Mouse (Mus musculus) neural tube, embryonic 11.5 days (tissue): ENCODE measurements around the gene 4921539E11Rik. TPM values are rescaled to one million over a fixed set of nuclear protein-coding genes. Genes with fewer than 3 reads are reported as not detected.
A peak's percentile ranks its signal among the peaks of the same experiment; 100 is the strongest.

Experiments
- ATAC-seq: fragments of 200-750 bp; cut with Nextera tagmentation; 2 replicates; pipeline ENCODE4 v1.8.0; 2017; ENCODE audit warnings: moderate number of reproducible peaks, mild to moderate bottlenecking, moderate TSS enrichment, moderate library complexity; ENCODE audit not compliant: insufficient read depth, low FRiP score, low TSS enrichment
- DNase-seq: peaks from one replicate; pipeline ENCODE4 v3.0.0-alpha.2; 2015; ENCODE audit warnings: low spot score
- H3K27ac ChIP-seq: fragments of 300-500 bp; sonication (generic); 2 replicates; pipeline ENCODE4 v1.5.1; 2014; ENCODE audit warnings: low read depth, mild to moderate bottlenecking, low read length
- H3K27me3 ChIP-seq: fragments of 300-500 bp; sonication (generic); 2 replicates; pipeline ENCODE4 v1.6.1; 2014; ENCODE audit warnings: mild to moderate bottlenecking, low read length, mixed read lengths; ENCODE audit not compliant: control insufficient read depth, insufficient read depth
- H3K36me3 ChIP-seq: fragments of 300-500 bp; sonication (generic); 2 replicates; pipeline ENCODE4 v1.6.1; 2014; ENCODE audit warnings: mild to moderate bottlenecking, low read length, moderate library complexity, mixed read lengths; ENCODE audit not compliant: control insufficient read depth, insufficient read depth
- H3K4me1 ChIP-seq: fragments of 300-500 bp; sonication (generic); 2 replicates; pipeline ENCODE4 v1.6.1; 2014; ENCODE audit warnings: low read length, mixed read lengths; ENCODE audit not compliant: control insufficient read depth, insufficient read depth
- H3K4me2 ChIP-seq: fragments of 300-500 bp; sonication (generic); 2 replicates; pipeline ENCODE4 v1.6.1; 2014; ENCODE audit warnings: low read depth, mild to moderate bottlenecking, moderate library complexity
- H3K4me3 ChIP-seq: fragments of 300-500 bp; sonication (generic); 2 replicates; pipeline ENCODE4 v1.5.1; 2014; ENCODE audit warnings: low read depth, low read length
- H3K9ac ChIP-seq: fragments of 300-500 bp; sonication (generic); 2 replicates; pipeline ENCODE4 v1.6.1; 2014; ENCODE audit warnings: mild to moderate bottlenecking, low read length
- H3K9me3 ChIP-seq: fragments of 300-500 bp; sonication (generic); 2 replicates; pipeline ENCODE4 v1.6.1; 2016; ENCODE audit warnings: low read length; ENCODE audit not compliant: control insufficient read depth
- WGBS: fragments of 180-500 bp; shearing (Covaris S2); extraction: QIAGEN DNeasy Blood & Tissue Kit; methylation state at CpG from one replicate; pipeline ENCODE4 v1.1.7; 2014; 5-methylcytosine and 5-hydroxymethylcytosine counted together
- polyA plus RNA-seq: library from polyadenylated mRNA; unstranded; fragments of >200 nt; fragmentation: Nextera tagmentation; extraction: Ambion mirVana; gene quantifications from 2 replicates; pipeline ENCODE4 v1.2.1, GENCODE M21; 2014

The 4921539E11Rik gene
- polyA plus RNA-seq, 1 experiment from 2014 or later: not detected

DNA sequence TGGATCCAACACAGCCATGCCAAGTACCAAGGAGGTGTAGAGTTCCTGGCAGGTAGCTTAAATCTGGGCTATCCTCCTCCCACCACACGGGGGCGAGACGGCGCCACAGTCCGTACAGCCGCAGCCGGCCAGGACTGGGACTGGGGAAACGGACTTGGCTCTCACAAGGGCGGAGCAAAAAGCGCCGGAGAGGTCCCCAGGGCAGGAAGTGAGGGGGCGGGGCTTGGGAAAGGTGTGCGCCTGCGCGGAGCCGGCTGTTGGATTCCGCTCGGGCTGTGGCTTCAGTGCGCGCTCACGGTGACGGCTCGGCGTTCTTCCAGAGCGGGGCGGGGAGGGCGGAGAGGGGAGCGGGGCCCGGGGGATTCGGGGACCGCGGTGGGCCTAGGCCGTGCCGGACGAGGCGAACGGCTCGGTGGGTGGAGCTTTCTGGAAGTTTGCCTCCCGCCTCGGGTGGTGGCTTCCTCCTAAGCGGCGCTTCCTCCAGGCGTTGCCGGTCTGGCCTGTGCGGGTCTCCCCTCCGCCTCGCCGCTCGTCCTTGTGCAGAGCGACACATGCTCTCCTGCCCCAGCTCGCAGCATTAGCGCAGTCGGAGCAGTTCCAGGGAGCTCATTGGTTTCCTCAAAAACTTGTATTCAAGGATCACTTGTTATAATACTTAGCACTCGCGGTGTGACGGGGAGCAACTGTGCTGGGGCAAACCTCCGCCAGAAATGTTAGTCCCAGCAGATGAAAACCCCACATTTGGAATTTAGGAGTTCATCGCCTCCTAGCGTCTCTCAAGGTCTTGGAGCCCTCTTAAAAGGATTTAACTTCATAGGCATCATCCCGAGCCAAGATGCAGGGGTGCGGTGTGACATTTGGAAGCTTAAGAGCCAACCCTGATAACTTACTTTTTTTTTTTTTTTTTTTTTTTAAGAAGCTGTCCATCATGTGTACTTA lies 23.2 kb upstream of the 4921539E11Rik start, which contains the start of gene Oma1:
Oma1 (plus strand) TSS at position 226 of the 939 bp plus-strand sequence.
- Histone ChIP-seq H3K9me3 (no peaks in the 10 kb centered on the region), H3K4me3 (peak within 1 kb of the TSS; percentile 58), H3K4me2 (peak within 1 kb of the TSS; percentile 60), H3K36me3 (no peaks in the 10 kb centered on the region), H3K9ac (peak within 1 kb of the TSS; percentile 79), H3K27ac (peak within 1 kb of the TSS; percentile 87), H3K4me1 (no peaks in the 10 kb centered on the region), H3K27me3 (no peaks in the 10 kb centered on the region)
- DNase-seq (peak; percentile 99), ATAC-seq (peak; percentile 99)
- under 1% methylated on average over 49 of the region's 61 CpGs for WGBS

DNA sequence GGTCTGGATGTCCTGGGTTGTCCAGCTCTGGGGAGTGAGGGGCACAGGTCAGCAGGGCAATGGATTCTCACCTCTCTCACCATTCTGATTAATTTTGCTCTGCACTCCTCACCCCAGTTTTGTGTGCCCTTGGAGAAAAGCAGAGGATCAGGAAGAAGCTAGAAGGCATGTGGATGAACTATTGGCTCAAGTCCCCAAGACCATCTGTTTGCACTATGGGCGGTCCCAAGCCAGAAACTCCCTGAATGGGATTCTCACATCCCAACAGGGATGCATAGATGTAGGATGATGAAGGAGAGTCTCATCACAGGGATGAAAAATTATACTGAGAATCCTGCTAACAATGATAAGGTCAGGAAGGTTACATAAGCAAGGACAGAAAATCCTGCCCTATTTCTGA lies 13.2 kb upstream of the 4921539E11Rik start:
- H3K36me3 ChIP-seq: no peaks in the 10 kb centered on the region
- no peak overlapping the region for H3K27ac ChIP-seq
- H3K4me3 ChIP-seq: no peak overlapping the region
- ATAC-seq (no peak), DNase-seq (no peak)
- no peaks in the 10 kb centered on the region for H3K9me3 ChIP-seq
- WGBS: 91% methylated on average over 1 of the region's 1 CpGs
- no peak overlapping the region for H3K4me2 ChIP-seq
- no peaks in the 10 kb centered on the region for H3K27me3 ChIP-seq
- no peaks in the 10 kb centered on the region for H3K4me1 ChIP-seq
- no peak overlapping the region for H3K9ac ChIP-seq

DNA sequence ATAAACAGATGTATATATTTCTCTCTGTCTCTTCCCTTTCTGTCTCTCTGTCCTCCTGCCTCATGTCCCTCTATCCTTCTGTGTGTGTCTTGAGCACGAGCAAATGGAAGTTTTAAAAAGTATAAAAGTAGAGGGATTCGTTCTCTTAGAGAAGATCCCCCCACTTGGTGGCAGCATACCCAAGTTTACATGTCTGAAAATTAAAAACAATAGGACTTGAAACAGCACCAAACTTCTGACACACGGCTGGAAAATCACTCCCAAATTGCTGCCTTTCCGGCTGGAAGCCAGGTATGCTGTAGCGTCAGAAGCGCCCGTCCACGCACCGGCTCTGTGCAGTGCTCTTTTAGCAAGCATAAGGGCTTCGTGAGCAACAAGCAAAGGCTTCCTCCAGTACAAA lies 8.7 kb upstream of the 4921539E11Rik start:
- no peak overlapping the region for H3K4me2 ChIP-seq
- H3K36me3 ChIP-seq: no peaks in the 10 kb centered on the region
- ATAC-seq: no peak
- H3K4me3 ChIP-seq: no peak overlapping the region
- no peak overlapping the region for H3K9ac ChIP-seq
- no peak for DNase-seq
- H3K27me3 ChIP-seq: no peaks in the 10 kb centered on the region
- H3K9me3 ChIP-seq: no peaks in the 10 kb centered on the region
- H3K27ac ChIP-seq: no peak overlapping the region
- 86% methylated on average over 10 of the region's 10 CpGs for WGBS
- no peaks in the 10 kb centered on the region for H3K4me1 ChIP-seq

DNA sequence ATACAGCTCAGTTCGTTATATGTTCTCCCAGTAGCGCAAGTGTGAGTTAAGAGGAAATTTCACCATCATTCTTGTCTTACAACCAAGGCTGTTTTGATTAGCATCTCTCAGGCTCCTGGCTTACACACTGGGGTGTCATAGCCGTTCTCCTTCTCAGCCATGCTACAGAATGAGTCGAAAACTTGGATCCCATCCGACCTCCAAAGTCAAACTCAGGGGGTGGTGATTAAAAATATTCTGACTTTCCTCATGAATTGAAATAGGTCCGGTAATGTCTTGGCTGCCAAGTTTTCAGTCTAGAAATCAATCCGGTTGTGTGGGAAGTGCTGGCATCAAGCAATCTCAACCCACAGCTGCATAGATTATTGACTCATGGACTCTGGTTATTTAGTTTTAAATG lies 2.3 kb downstream of the 4921539E11Rik start:
- no peaks in the 10 kb centered on the region for H3K9me3 ChIP-seq
- no peaks in the 10 kb centered on the region for H3K27me3 ChIP-seq
- no peak overlapping the region for H3K27ac ChIP-seq
- H3K9ac ChIP-seq: no peak overlapping the region
- 84% methylated on average over 7 of the region's 7 CpGs for WGBS
- no peak for ATAC-seq
- no peak overlapping the region for H3K4me2 ChIP-seq
- H3K36me3 ChIP-seq: no peaks in the 10 kb centered on the region
- no peak for DNase-seq
- H3K4me3 ChIP-seq: no peak overlapping the region
- no peaks in the 10 kb centered on the region for H3K4me1 ChIP-seq

DNA sequence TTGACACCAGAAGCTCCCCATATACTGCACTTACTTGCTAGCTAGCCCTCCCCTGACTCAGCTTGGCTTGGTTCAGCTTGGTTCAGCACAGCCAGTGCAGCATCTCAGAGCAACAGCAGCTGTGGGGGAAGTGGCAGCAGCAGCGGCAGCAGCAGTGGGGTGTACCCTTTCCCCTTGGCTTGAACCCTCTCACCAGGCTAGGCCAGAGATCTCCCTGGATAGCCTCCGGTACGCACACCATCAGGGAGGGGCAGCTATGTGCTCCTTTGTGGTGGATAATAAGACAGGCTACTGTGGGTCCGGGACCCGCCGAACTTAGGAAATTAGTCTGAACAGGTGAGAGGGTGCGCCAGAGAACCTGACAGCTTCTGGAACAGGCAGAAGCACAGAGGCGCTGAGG lies 17.6 kb downstream of the 4921539E11Rik start:
- H3K4me3 ChIP-seq: no peak overlapping the region
- no peak overlapping the region for H3K4me2 ChIP-seq
- no peak overlapping the region for H3K9ac ChIP-seq
- H3K9me3 ChIP-seq: no peaks in the 10 kb centered on the region
- H3K27ac ChIP-seq: no peak overlapping the region
- 81% methylated on average over 7 of the region's 8 CpGs for WGBS
- H3K27me3 ChIP-seq: no peaks in the 10 kb centered on the region
- DNase-seq: no peak
- ATAC-seq: no peak
- H3K4me1 ChIP-seq: no peaks in the 10 kb centered on the region
- no peaks in the 10 kb centered on the region for H3K36me3 ChIP-seq

DNA sequence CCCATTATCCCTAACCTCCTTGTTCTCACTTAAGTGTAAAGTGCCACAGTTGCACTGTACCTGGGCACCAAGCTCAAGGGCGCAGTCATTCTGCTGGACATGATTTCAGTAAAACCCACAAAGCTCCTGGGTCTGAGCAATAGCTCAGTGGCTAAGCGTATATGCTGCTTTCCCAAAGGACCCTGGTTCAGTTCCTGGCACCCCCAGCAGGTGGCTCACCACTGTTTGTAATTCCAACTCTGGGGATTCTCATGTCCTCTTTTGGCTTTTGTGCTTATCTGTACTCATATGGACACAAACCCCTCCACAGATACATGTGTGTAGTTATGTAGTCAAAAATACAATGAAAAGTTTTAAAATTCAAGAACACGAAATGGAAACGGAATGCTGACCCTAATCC lies 21.3 kb downstream of the 4921539E11Rik start:
- H3K27ac ChIP-seq: no peak overlapping the region
- H3K36me3 ChIP-seq: no peaks in the 10 kb centered on the region
- no peak for ATAC-seq
- H3K4me1 ChIP-seq: no peaks in the 10 kb centered on the region
- no peaks in the 10 kb centered on the region for H3K9me3 ChIP-seq
- H3K4me2 ChIP-seq: no peak overlapping the region
- H3K9ac ChIP-seq: no peak overlapping the region
- no peak overlapping the region for H3K4me3 ChIP-seq
- DNase-seq: no peak
- WGBS: 90% methylated on average over 4 of the region's 4 CpGs
- no peaks in the 10 kb centered on the region for H3K27me3 ChIP-seq

DNA sequence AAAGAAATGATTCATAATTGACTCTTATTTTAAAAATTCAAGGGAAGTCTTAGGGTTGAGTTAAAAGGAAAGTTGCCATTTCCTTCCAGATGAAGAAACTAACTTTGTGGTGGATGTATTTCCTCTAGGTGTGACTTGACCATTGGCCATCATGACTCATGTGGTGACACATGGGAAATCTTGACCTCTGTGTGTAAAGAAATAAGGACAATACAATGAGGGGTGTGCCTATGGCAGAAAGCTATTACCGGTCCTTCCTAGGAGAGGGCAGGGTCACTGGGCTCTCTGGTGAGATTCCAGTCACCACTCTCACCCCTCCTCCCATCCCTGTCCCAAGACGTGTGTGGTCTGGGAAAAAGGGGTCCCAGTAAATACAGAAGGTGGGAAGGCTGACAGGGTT lies 25.5 kb downstream of the 4921539E11Rik start:
- Histone ChIP-seq H3K27me3 (no peaks in the 10 kb centered on the region), H3K9ac (no peak overlapping the region), H3K4me3 (no peak overlapping the region), H3K36me3 (no peaks in the 10 kb centered on the region), H3K9me3 (no peaks in the 10 kb centered on the region), H3K4me2 (no peak overlapping the region), H3K4me1 (no peaks in the 10 kb centered on the region), H3K27ac (no peak overlapping the region)
- WGBS: 50% methylated on average over 2 of the region's 2 CpGs
- ATAC-seq (no peak), DNase-seq (no peak)

DNA sequence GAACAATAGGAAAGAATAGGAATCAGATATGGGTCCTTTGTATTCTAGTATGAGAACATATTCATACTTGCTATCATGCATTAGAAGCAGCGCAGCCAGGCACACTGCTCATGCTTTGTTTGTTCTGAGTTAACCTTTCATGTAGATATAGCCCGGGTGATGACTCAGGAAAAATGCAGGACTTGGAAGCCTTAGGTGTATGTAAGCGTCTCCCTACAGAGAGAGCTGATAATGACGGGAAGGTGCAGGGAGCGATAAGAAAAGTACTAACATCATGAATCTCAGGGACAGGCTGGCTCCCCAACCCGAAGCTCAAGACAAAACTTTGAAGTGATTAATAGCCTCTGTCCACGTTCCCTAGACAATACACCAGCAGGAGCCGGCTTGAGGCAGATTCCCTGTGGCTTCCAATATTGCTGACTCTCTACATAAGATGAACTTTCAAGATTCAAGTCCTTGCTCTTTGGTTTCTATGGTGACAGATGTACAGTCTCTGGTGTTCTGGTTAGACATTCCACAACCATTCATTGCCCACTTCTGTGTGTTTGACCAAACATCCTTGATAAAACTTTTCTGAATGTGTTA lies 26.8 kb downstream of the 4921539E11Rik start:
- no peak for ATAC-seq

DNA sequence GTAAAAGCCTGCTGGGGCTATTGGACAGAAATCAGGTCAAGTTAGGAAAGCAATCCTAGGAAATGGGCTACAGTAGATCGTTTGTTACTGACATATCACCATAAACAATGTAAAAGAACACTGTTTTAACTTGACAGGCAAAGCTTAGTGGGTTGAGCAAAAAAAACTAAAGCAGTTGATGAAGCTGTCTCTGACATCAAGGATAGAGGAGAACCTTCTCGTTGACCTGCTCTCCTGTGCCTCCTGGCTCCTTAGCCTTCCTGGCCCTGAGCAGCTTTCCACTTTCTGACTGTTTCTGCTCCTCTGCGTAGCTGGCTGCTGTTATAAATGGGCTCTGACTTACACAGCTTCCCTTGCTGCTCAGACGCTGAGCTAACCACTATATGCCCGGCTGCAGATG lies 27.3 kb downstream of the 4921539E11Rik start:
- Histone ChIP-seq H3K4me2 (no peak overlapping the region), H3K4me3 (no peak overlapping the region), H3K36me3 (no peaks in the 10 kb centered on the region), H3K27me3 (no peaks in the 10 kb centered on the region), H3K4me1 (no peaks in the 10 kb centered on the region), H3K9ac (no peak overlapping the region), H3K9me3 (no peaks in the 10 kb centered on the region), H3K27ac (no peak overlapping the region)
- ATAC-seq: no peak; the same call in 1 of the 2 replicates
- no peak for DNase-seq
- WGBS: 47% methylated on average over 5 of the region's 5 CpGs

More for the DNA sequence above, 26.8 kb downstream of the 4921539E11Rik start:
- no peaks in the 10 kb centered on the region for H3K36me3 ChIP-seq
- H3K9me3 ChIP-seq: no peaks in the 10 kb centered on the region
- no peak overlapping the region for H3K9ac ChIP-seq
- H3K27me3 ChIP-seq: no peaks in the 10 kb centered on the region
- 29% methylated on average over 8 of the region's 8 CpGs for WGBS
- no peaks in the 10 kb centered on the region for H3K4me1 ChIP-seq
- no peak overlapping the region for H3K4me3 ChIP-seq
- no peak overlapping the region for H3K4me2 ChIP-seq
- no peak overlapping the region for H3K27ac ChIP-seq
- DNase-seq: peak; percentile 40
